Mouse (Mus musculus): Measurements from ENCODE around the gene Tet2. TPM values are rescaled to one million over a fixed set of nuclear protein-coding genes. Genes with fewer than 3 reads are reported as not detected.

Tet2 gene
- total RNA-seq, 2 experiments from 2014 or later, result 62.0 to 68.6 TPM

DNA sequence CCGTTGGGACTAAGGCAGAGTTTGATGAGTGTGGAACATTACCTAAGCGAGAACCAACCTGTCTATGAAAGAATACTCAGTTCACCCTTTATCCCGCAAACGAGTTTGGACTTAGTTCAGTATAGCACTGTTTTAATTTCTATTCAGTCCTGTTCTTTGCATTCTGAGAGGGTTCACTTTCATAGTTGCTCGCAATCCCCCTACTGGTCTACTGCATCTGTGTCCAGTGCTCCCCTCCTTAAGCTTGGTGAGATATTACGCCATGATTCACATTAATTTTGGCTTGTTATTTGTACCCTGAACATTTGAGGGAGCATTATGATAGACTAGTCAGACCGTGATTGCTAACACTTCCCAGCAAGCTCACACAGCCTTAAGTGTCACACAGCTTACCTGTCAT is 76.1 kb downstream of the Tet2 start:
- intact Hi-C loops (cut with DNase I), result no loop called here
- no peak for DNase-seq

GRCm38 (mm10) chr3:133463233-133463632 is 81.7 kb downstream of the Tet2 start:
- intact Hi-C loops (cut with DNase I), result no loop called here
- DNase-seq, result no peak

DNA sequence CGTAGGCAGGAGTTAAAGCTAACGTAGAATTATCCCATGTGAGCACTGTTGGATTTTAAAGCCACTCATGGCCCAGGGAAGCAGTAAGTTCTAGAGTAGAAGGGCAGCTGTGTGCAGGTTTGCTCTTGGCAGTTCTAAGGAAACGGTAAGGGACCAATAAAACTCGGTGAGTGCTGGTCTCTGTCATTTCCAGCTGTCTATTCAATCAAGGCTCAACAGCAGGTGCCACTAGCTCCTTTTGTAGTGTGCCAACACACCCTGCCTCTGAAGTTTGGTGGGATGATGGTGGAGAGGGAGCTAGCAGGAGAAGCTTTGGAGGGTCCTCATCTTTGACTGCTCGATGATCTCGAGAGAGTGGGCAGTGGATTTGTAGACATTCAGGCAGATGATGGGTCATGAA is 82.5 kb downstream of the Tet2 start:
- intact Hi-C loops (cut with DNase I), result no loop called here
- DNase-seq, result no peak

GRCm38 (mm10) chr3:133462059-133462458 is 82.9 kb downstream of the Tet2 start:
- intact Hi-C loops (cut with DNase I), result no loop called here
- no peak for DNase-seq

- DNase-seq, result no peak
- intact Hi-C loops (cut with DNase I), result no loop called here
These were observed 85.8 kb downstream of the Tet2 start for GRCm38 (mm10) chr3:133459174-133459573.

- intact Hi-C loops (cut with DNase I), result no loop called here
- DNase-seq, result no peak
These were observed 91.0 kb downstream of the Tet2 start for GRCm38 (mm10) chr3:133453896-133454295.

DNA sequence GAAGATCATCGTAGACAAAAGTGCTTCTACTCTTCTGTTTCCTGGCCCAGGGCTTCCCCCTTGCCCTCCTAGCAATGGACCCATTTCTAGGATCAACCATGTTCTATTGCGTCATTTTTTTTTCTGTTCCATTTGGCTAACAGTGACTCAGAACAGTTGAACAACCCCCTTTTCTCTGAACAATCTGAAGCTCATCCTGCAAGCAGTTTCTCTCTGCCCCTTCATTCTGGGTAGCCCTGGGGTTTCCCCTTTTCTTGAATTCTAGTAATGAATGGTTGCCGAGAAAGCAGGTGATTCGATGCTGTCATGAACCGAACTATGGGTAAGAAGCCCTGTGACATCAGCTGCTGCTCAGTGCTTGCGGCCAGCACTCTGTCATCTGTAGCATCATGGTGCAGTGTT is 108.0 kb downstream of the Tet2 start:
- no peak for DNase-seq
- intact Hi-C loops (cut with DNase I), result no loop called here

DNA sequence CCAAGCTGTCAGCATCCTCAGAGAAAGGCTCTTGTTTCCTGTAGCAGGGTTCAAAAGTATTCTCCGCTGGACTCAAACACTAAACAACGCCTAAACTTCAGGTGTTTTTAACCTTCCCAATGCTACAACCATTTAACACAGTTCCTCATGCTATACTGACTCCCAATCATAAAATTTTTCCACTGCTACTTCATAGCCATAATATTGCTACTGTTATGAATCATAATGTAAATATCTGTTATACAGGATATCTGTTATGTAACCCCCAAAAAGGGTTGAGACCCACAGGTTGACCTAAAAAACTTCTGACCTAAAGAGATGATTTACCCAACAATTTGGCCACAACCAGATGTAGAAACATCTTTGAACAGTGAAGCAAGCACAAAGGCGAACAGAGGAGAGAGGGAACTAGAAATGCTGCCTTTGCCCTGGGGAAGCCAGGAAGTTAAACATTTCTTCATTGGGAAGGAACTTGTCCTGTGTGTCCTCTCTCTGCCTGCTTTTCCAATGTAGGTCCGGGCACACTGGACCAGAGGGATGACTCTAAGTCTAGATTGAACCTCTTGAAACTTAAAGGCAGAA is 108.6 kb downstream of the Tet2 start:
- no peak for DNase-seq
- intact Hi-C loops (cut with DNase I), result no loop called here

- intact Hi-C loops (cut with DNase I), result no loop called here
- DNase-seq, result no peak
These were observed 109.2 kb downstream of the Tet2 start for GRCm38 (mm10) chr3:133435774-133436148.

GRCm38 (mm10) chr3:133435141-133435773 is 109.7 kb downstream of the Tet2 start:
- intact Hi-C loops (cut with DNase I), result no loop called here
- no peak for DNase-seq

GRCm38 (mm10) chr3:133429394-133430173 is 115.4 kb downstream of the Tet2 start:
- intact Hi-C loops (cut with DNase I), result no loop called here
- DNase-seq, result no peak

DNA sequence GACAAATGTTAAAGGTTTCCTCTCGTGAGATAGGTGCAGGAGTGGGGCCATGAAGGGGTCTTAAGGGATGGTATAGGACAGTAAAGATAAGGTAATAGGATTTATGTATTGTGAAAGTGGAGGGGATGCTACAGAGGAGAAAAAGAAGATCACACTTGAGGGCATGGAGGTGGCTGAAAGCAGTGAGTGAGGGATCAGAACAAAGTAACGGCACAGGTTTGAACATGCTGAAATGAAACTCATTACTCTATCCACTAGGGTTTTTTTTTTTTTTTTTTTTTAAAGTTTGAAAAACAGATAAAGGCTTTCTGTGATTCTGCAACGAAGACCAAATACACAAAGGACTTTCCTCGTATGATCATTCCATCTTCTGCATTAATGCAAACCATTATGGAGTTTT is 116.9 kb downstream of the Tet2 start:
- intact Hi-C loops (cut with DNase I), result no loop called here
- DNase-seq, result no peak

DNA sequence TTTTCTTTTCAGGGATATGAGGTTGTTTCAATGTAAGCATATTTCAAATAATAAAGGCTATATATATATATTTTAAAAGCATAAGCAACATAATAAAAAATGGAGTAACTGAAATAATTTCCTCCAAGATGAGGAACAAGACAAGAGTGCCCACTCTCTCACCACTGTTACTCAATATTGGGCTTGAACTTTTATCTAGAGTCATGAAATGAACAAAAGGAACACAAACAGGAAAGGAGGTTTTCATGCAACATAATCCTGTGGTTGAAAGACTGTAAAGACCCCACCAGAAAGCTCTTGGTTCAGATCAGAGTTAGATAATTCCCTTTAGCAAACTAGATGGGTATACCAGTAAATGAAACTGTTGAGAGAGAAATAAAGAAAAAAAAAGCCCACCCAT is 121.9 kb downstream of the Tet2 start:
- no peak for DNase-seq
- intact Hi-C loops (cut with DNase I), result no loop called here

DNA sequence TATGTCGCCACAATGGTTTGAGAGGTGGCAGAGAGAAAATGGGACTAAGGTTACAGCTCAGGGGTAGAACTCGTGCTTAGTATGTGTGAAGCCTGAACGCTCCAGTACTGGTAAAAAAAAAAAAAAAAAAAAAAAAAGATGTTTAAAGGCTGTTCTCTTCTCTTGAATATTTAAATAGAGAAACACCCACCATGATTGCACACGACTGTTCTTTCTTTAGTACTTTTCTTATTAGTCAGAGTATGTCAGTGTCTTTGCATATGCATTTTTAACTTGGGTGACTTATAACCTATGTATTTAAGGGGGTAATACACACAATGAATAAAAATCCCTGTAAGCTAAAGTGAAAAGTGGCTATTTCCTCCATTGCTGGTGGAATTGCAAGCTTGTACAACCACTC is 130.2 kb downstream of the Tet2 start:
- intact Hi-C loops (cut with DNase I), result no loop called here
- no peak for DNase-seq

Small RNA genes within 50 kb of the gene (microRNA-seq; reads per million reads assigned to microRNA genes)
- gene Gm25042, result not detected

Other genes starting within 250 kb of the Tet2 start
- gene Ppa2, start 235.0 kb downstream of the Tet2 start, total RNA-seq (2021), result 10 to 100 TPM; 44.9 to 51.5 TPM

All from left cerebral cortex, postnatal 4 days (tissue).